Mouse (Mus musculus) testis, adult 2 months (tissue): ENCODE results near the gene 1700028J19Rik. TPM values are rescaled to one million over a fixed set of nuclear protein-coding genes. Genes with fewer than 3 reads are reported as not detected.
"Not testable (repeated sequence)": the region's sequence is repeated elsewhere in the genome, so short reads cannot be mapped to it uniquely, and the experiment has no call there.

ENCODE experiments used
- H3K27ac ChIP-seq: fragments of 200-500 bp; 2 replicates; pipeline ENCODE4 v1.5.1; 2012; ENCODE audit warnings: low read depth, low read length; ENCODE audit not compliant: control insufficient read depth, insufficient read depth
- H3K27me3 ChIP-seq: fragments of 200-500 bp; 2 replicates; pipeline ENCODE4 v1.6.1; 2012; ENCODE audit warnings: mild to moderate bottlenecking, low read length, moderate library complexity; ENCODE audit not compliant: control insufficient read depth, insufficient read depth
- H3K36me3 ChIP-seq: fragments of 200-500 bp; 2 replicates; pipeline ENCODE4 v1.6.1; 2012; ENCODE audit warnings: mild to moderate bottlenecking, low read length; ENCODE audit not compliant: control insufficient read depth, insufficient read depth
- H3K4me1 ChIP-seq: fragments of 200-500 bp; 2 replicates; pipeline ENCODE4 v1.6.1; 2012; ENCODE audit warnings: low read length; ENCODE audit not compliant: control insufficient read depth, insufficient read depth
- H3K4me3 ChIP-seq: fragments of 200-500 bp; 2 replicates; pipeline ENCODE4 v1.5.1; 2012; ENCODE audit warnings: low read depth, mild to moderate bottlenecking, low read length, moderate library complexity, mixed read lengths; ENCODE audit not compliant: control insufficient read depth
- CTCF ChIP-seq: fragments of 200-500 bp; IDR thresholded peaks from 2 replicates; pipeline ENCODE4 v1.5.1; 2012; ENCODE audit warnings: low read depth, mild to moderate bottlenecking, inconsistent platforms, low read length, moderate library complexity; ENCODE audit not compliant: control insufficient read depth, insufficient read depth, insufficient replicate concordance
- POLR2A ChIP-seq: fragments of 200-500 bp; IDR thresholded peaks from 2 replicates; pipeline ENCODE4 v1.6.1; 2012; ENCODE audit warnings: low read depth, mild to moderate bottlenecking, inconsistent platforms, low read length, moderate library complexity; ENCODE audit not compliant: control insufficient read depth
- polyA plus RNA-seq: library from polyadenylated mRNA; depleted of rRNA; stranded (reverse); fragments of >200 nt; gene quantifications from 2 replicates; pipeline ENCODE4 v1.2.3, GENCODE M21; 2012

The 1700028J19Rik gene
- polyA plus RNA-seq, 1 experiment, result 1,528 TPM

GRCm38 (mm10) chr7:44225076-44225475 is 21.4 kb downstream of the 1700028J19Rik start, which contains the start of gene Klk1:
Gene Klk1 (plus strand): TSS chr7:44225360.
- Histone ChIP-seq H3K4me3 (no peak within 1 kb of the TSS), H3K27me3 (no peaks in the 10 kb centered on the region), H3K27ac (no peak within 1 kb of the TSS), H3K36me3 (no peaks in the 10 kb centered on the region), H3K4me1 (peaks cover 1% of the 10 kb centered on the region)
- TF ChIP-seq POLR2A (no peak), CTCF (no peak)

- not testable (repeated sequence) for H3K36me3 ChIP-seq, H3K27ac ChIP-seq, H3K4me1 ChIP-seq, H3K4me3 ChIP-seq, H3K27me3 ChIP-seq
These were observed 24.2 kb downstream of the 1700028J19Rik start for GRCm38 (mm10) chr7:44222335-44222734.

GRCm38 (mm10) chr7:44221601-44222000 is 24.9 kb downstream of the 1700028J19Rik start:
- not testable (repeated sequence) for H3K27ac ChIP-seq, H3K27me3 ChIP-seq, H3K4me1 ChIP-seq, H3K36me3 ChIP-seq, H3K4me3 ChIP-seq

GRCm38 (mm10) chr7:44215645-44216044 is 30.9 kb downstream of the 1700028J19Rik start, which contains the start of gene Klk1b5:
Gene Klk1b5 (plus strand): TSS chr7:44215945.
- H3K27me3 ChIP-seq, result no peaks in the 10 kb centered on the region
- no peak within 1 kb of the TSS for H3K27ac ChIP-seq
- no peaks in the 10 kb centered on the region for H3K4me1 ChIP-seq
- no peaks in the 10 kb centered on the region for H3K36me3 ChIP-seq
- H3K4me3 ChIP-seq, result no peak within 1 kb of the TSS
- TF ChIP-seq POLR2A (no peak), CTCF (no peak)

- Histone ChIP-seq H3K4me1 (no peaks in the 10 kb centered on the region), H3K4me3 (no peak overlapping the region), H3K27ac (no peak overlapping the region), H3K36me3 (no peaks in the 10 kb centered on the region), H3K27me3 (no peaks in the 10 kb centered on the region)
- TF ChIP-seq CTCF (no peak), POLR2A (no peak)
These were observed 38.2 kb downstream of the 1700028J19Rik start for GRCm38 (mm10) chr7:44208307-44208706.

- H3K4me3 ChIP-seq, H3K36me3 ChIP-seq, H3K27ac ChIP-seq, H3K4me1 ChIP-seq, H3K27me3 ChIP-seq: not testable (repeated sequence)
These were observed 39.4 kb downstream of the 1700028J19Rik start, which contains the start of gene Klk1b4 for GRCm38 (mm10) chr7:44207135-44207534. Gene Klk1b4 (plus strand): TSS chr7:44207435.

DNA sequence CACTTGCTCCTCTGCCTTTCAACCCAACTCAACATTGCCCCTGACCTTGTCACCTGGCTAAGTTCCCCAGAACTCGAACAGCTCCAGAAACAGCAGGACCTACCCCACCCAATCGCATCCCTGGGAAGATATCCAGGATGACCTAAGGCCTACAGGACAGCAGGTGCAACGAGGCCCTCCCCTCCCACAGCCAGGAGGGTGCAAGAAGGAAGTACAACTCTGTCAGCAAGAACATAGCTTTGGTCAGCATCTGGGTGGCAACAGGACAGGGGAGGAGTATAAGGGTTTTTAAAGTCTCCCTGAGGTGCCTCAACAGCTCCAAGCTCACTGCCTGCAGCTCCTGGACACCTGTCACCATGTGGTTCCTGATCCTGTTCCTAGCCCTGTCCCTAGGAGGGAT is 48.6 kb downstream of the 1700028J19Rik start, which contains the start of gene Klk1b3:
Klk1b3 (plus strand) TSS at position 301 of the 400 bp plus-strand sequence.
- Histone ChIP-seq H3K4me3 (no peak within 1 kb of the TSS), H3K4me1 (no peaks in the 10 kb centered on the region), H3K27ac (no peak within 1 kb of the TSS), H3K27me3 (no peaks in the 10 kb centered on the region), H3K36me3 (no peaks in the 10 kb centered on the region)
- no peak for TF ChIP-seq POLR2A
- TF ChIP-seq CTCF, result no peak

DNA sequence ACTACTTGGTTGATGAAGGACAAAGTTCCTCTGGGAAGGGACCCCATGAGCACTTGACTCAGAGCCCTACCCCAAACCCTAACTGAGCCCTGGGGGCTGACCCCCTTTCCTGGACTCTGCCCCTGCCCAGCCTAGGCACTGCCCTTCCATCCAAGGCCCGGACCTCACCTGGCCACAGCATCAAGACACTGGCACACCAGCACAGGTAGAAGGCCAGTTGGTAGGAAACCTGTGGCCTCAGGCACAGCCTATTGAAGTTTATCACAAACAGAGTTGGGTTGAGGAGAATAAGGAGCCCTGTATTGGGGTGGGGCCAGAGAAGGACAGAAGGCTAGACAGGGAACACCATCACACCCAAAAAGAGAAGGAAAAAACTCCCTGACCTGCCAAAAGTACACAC is 53.0 kb downstream of the 1700028J19Rik start:
- not testable (repeated sequence) for H3K36me3 ChIP-seq, H3K27me3 ChIP-seq, H3K4me1 ChIP-seq, H3K27ac ChIP-seq, H3K4me3 ChIP-seq

- not testable (repeated sequence) for H3K4me3 ChIP-seq, H3K27ac ChIP-seq, H3K27me3 ChIP-seq, H3K4me1 ChIP-seq, H3K36me3 ChIP-seq
These were observed 58.6 kb downstream of the 1700028J19Rik start, which contains the start of gene Klk1b24 for GRCm38 (mm10) chr7:44187936-44188335. Gene Klk1b24 (plus strand): TSS chr7:44188236.

DNA sequence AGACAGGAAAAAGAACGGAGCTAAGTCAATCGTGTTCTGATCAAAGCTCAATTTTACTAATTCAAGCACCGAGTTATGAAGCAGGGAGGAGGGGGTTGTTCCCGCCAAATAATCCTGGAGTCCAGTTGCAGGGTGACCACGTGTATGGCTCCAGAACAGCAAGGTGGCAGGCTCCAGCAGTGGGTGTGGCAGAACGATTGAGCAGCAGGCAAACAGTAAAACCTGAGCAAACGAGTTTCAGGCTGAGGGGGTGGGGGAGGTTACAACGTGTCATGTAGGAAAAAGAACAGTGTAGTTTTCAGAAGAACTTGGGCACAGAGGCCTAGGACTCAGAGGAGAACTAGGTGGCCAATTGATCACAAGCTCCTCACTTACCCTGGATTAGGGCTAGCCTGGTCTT is 60.0 kb downstream of the 1700028J19Rik start:
- not testable (repeated sequence) for H3K27me3 ChIP-seq, H3K4me1 ChIP-seq, H3K4me3 ChIP-seq, H3K36me3 ChIP-seq, H3K27ac ChIP-seq
